Mouse (Mus musculus) thymus, postnatal 0 days (tissue): ENCODE data around the gene Rassf8. TPM values are rescaled to one million over a fixed set of nuclear protein-coding genes. Genes with fewer than 3 reads are reported as not detected.

Experiments used
- DNase-seq: peaks from one replicate; pipeline ENCODE4 v3.0.0-alpha.2; 2015; ENCODE audit warnings: low spot score
- polyA plus RNA-seq: library from polyadenylated mRNA; unstranded; fragments of >200 nt; fragmentation: Nextera tagmentation; extraction: Ambion mirVana; gene quantifications from 2 replicates; pipeline ENCODE4 v1.2.1, GENCODE M21; 2015

Rassf8 gene
- polyA plus RNA-seq, 1 experiment from 2014 or later, result 2.0 TPM

DNA sequence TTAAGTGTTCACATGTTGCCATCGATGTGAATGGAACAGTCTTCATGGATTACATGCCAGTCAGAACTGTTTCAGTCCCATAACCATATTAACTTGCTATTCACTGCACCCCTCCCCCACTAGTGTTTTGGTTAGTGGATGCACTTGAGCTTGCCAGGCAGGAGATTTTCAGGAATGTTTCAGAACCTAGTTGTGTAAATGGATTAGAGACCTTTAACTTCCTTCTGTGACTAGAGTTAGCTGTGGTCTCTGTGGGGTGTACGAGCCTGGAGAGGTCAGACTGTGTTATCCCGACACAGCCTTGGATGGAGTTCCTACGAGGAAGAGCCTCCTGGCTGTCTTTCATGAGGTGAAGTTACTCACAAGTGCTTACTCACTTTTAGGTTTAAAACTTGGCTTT, 29.7 kb downstream of the Rassf8 start:
- DNase-seq, result no peak

DNA sequence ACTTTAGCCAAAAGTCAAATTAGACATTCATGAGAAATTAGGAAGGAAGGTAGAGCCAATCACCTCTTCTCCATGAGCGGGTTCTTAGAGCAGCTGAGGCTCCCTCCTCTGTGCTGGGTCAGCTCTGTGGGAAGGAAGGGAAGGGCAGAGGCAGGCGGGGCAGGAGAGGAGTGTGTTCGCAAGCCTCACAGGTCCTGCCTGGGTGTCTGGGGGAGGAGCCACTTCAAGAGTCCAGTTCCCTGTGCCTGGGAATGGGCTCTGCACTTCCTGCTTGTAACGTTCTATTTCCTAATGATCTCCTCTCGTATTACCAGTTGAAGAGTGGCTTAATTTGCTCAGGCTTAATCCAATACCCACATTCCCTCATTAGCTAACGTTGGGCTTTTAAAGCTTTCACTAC, 32.8 kb downstream of the Rassf8 start:
- DNase-seq, result no peak

DNA sequence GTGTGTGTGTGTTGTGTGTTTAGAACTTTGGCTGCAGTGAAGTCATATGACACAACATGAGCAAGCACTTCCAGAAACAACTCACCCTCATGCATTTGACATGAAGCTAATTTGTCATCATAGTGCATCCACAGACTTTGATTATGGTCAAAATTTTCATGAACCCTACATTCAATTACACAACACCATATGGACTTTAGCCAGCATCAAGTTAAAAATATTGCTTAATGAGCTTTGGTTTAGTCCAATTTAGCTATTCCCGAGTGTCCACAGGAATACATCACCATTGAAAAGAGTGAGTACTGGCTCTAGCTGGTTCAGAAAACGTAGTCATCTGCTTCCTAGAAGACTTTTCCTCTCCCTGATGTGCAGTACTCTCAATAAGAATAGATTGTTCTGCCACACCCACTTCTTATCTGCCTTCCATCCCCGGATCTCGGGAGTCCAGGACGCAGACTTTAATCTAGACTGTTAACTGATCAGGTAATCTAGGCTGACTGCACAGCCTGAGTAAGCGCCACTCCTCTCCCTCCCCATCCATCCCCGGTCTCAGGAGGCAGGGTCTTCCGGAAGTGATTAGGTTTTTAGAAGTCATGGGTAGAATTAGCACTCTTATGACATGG, 33.7 kb downstream of the Rassf8 start:
- DNase-seq, result no peak

DNA sequence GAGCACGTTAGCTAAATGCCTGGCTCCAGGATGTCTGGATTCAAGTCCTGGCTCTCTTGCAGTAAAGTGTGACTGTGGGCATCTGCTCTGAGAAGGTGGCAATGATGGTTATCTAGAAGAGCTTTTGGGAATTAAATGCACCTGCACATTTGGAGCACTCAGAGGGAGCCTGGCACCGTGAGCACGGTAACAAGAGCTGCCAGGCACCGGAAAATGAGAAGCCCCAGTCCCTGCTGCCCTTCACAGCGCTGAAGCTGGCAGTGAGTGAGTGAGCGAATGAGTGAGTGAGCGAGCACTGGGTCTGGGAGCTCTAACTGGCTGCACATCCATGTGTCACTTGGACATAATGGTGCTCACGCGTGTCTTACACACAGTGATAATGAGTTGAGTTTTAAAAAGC, 34.7 kb downstream of the Rassf8 start:
- no peak for DNase-seq

DNA sequence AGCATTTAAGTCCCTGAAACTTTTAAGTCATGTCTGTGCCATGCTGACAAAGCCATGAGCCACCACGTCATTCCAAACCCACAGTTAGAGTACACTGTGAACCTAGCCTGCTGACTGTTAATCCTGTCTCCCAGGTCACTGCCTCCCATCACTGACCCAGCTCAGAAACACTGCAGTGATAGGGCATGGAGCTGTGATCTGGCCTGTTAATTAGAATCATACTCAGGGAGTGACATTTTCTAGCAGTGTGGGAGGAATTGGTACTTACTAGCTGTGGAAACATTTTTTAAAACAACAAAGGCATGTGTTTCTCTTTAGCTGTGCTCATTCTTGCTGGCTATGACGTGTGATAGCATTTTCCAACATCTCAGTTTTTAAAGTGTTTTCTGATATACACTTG, 35.4 kb downstream of the Rassf8 start:
- DNase-seq, result no peak

DNA sequence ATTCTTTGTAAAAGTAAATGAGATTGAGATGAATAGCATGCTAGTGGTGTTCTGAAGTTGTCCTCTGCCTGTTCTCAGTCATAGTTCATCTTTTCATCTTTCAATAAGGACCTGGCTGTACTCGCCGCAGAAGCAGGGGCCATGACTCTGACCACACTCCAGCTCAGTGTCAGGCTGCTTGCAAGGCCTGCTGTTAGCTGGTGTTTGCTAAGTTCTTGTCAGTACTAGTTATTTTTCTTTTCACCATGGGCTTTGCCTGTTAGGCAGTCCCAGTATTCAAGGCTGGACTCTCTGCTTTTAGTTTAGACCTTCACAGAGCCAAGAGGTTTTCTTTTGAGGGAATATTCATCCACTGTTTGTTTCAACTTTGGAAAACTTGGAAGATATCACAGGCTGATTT, 40.8 kb downstream of the Rassf8 start:
- no peak for DNase-seq

DNA sequence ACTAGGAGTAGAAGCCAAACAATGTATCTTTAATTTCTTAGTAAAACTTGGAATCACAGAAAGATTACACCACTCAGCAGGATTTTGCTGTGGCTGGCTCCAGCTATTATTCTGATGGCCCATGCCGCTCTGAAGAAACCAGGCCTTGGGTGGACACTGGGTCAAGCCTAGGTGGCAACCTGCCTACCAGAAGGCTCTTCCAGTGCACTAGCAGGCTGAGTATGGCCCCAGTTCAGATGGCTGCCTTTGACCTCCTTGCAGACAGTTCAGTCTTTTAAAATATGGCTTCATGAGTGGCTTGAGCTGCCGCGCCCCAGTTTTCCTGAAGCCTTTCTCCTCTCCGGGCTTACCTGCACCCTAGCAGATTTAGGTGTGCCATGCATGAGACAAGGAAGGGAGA, 43.2 kb downstream of the Rassf8 start:
- no peak for DNase-seq

DNA sequence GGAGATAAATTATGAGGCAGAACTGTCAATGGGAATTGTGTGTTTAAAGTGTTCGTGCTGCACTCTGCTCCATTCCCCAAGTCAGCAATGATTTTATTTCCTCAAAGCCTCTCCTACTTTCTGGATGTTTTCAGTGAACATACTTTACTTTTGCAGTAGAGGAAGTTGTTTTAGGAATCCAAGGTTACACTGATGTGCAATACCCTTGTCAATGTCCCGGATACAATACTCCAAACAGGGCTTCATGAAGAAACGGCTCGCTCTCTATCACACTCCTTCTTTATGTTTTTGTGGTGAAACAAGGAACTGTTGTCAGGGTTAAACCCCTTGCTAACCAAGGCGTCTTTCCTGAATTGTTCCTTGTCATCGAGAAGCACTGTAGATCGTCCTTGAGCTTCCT, 45.8 kb downstream of the Rassf8 start:
- DNase-seq, result no peak

DNA sequence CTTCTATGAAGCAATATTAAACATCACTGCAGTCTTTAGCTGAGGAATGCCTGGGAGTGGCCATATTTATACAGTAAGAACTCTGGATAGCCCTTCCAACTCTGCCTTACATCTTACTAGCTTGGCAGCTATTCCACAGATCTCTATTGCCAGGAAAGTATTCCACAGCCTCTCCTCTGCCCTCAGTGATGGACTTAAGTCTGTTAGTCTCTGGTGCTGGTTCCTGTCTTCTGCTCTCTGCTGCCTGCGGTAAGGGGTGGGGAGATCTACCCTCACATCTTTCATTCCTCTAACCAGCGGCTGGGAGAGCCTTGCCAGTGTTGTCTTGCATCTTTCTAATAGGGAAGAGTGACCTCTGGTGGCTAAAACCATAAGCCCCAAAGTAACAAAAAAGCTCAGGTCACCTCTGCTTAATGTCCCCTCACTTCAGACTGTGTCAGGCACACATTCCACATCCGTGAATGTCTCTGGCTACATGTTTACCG, 46.6 kb downstream of the Rassf8 start:
- peak; percentile 64 for DNase-seq

DNA sequence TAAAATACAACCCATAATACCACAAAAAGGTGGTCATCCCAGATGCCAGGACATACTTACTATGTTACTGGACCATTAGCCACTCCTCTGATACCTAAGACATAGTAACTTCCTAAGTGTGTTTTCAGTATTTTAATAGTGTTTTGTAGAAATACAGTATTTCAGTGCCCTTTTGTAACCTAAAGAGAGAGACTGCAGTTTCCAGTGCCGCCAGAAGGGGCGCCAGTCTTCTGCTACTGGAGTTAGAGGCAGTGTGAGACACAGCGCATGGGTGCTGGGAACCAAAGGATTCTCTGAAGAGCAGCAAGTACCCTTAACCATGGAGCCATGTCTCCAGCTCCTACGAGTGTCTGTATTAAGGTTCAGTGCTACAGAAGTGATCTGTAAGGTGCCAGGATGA, 48.1 kb downstream of the Rassf8 start:
- peak; percentile 34 for DNase-seq

DNA sequence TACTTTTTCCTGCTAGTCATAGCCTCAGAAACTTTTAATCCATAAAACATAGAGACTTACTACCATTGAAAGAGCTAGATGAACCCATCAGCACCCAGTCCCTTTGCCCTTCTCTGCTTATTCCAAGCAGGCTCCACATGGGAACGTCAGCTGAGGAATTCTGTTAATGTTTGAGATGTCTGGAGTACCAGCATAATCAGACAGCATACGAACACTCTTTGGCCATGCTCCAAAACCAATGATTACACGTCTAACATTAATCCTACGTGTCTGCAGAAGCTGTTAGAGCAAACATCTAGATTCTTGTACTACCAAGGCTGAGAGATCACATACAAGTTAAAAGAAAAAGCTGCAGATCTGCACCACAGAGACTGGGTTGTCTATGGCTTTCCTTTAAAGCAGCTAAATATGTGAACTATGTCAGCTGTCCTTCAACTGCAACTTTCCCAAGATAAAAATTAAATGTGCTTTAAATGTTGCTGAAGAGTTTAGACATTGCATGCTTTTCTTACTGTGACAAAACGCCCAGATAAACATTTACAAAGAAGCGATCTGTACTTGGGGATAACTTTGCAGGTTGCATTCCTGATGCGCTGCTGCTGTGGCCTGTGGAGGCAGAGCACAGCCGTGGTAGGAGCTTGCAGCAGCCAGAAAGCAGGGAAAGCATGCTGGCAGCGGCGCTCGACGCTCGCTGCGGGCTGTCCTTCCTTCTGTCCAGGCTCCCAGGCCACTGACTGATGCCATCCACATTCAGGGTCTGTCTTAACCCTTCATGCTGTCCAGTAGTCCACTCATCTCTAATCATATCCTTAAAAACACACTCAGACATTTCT, 49.9 kb downstream of the Rassf8 start:
- no peak for DNase-seq

DNA sequence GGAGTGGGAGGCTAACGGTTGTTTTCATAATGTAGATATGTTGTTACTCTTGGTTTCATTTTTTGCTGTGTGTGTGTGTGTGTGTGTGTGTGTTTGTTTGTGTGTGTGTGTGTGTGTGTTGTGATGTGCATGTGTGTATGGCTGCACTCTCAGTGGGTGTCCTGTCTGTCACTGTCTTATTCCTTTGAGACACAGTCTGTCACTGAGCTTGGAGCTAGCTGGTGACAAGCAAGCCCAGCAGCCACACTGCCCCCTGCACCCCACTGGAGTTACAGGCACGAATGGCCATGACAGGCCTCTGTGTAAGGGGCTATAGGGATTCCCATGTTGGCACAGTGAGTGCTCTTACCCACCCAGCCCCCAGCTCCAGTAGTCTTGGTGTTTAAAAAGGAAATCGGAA, 51.1 kb downstream of the Rassf8 start:
- no peak for DNase-seq

DNA sequence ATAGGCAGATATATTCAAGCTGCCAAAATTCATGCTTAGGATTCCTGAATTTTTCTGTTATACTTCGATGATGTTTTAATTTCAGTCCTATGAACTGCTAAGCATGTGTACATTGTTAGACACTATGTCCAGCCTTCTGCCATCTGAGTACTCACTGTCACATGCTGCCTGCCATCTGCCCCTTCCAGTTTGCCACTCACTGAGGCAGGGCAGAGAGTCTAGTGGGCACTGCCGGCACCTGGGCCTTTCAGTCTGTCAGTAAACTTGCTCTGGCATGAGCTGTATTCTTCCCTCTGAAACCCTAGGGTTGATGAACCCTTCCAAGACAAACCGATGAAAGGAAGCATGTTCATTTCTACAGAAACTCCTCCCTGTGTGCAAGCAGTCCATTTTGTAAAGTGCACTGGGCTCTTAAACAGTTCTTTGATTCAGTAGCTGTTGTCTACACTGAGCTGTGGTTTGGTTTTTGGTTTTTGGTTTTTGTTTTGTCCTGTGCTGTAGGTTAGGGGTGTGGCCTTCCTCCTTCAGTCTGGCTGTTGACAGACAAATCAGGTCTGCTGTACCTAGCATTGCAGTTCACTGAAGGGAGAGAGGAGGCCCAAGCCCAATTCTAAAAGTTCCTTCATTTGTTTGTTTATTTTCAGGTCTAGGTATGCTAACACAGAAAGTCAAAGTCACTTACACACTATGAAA, 55.4 kb downstream of the Rassf8 start:
- no peak for DNase-seq

DNA sequence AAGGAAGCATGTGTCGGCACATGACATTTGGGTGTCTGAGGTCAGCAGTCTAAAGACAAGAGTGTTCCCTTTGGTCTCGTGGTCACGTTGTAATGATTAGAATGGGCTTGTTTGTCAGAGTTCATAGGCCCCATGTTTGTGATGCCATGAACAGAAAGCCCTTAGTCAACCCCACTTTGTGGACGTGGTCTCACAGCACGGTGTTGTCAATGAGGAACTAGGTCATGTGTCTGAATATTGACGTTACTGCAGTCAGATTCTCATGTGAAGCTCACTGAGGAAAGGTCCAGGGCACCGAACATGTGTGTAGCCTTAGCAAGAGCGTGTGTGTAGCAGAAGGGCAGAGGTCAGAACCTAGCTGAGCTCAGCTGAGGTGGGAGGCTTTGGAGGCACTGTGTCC, 56.3 kb downstream of the Rassf8 start:
- no peak for DNase-seq

DNA sequence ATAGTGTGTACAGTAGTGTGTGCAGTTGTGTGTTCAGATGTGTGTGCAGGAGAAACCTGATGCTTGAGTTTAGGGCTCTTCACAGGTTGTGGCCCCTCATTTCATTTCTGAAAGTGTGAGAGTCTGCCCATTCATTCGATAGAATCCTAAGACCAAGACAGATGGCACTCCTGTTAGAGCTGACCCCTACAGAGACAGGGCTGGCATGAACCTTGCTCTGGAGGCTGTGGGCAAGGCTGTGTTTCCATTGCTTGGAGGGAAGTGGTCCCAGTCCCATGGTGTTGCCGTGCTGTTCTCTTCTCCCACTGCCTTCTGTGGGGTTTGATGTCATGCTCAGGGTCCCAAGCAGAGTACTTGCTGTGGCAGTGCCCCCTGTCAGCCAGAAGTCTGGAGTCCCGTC, 57.7 kb downstream of the Rassf8 start:
- DNase-seq, result no peak

DNA sequence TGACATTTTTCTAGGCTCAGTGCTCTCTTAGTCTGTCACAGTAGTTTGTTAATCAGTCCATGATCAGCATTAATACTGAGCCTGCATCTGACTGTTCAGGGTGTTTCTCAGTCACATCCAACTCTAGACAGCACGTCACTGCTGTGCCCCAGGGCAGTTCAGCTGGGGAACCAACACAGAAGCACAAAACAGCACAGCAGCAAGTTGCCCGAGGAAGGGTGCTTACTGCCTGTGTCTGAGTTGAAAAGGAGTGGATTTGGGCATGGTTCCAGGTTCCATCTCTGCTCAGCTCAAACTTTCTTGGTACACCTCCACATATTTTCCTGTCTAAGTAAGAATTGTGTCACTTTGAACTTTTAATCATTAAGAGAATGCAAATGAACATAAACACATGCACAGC, 60.2 kb downstream of the Rassf8 start:
- no peak for DNase-seq

DNA sequence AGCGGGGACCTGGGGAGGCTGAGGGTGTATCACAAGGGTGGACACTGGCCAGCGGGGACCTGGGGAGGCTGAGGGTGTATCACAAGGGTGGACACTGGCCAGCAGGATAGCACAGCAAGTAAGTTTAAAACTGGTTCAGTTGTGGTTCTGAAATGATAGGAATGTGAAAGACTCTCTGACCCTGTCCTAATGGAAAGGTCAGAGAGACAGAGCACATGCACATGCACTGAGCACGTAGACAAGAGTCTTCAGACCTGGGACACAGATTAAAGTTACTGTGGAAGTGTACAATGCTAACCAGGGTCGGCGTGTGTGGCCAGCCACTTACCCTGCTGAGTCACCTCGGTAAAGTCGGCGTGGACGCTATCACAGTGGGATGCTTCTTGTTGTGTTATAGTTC, 61.4 kb downstream of the Rassf8 start:
- DNase-seq, result no peak

DNA sequence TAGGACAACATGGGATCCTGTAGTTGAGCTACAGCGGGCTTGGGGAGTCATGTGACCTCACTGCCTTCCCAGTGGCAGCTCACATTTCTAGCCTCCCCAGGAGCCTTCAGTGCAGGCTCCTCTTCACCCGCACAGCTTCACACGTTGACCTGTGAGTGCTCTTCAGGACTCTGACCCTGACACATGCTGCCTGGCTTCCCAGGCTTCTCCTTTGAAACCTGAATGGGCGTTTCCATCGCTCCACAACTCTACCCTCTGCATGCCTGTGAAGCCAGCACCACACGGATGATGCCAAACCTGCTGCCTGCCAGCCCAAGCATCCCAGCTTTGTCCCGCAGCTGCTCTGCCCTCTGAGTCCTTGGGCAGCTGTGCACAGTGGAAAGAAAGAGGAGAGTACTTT, 63.0 kb downstream of the Rassf8 start:
- DNase-seq, result no peak

DNA sequence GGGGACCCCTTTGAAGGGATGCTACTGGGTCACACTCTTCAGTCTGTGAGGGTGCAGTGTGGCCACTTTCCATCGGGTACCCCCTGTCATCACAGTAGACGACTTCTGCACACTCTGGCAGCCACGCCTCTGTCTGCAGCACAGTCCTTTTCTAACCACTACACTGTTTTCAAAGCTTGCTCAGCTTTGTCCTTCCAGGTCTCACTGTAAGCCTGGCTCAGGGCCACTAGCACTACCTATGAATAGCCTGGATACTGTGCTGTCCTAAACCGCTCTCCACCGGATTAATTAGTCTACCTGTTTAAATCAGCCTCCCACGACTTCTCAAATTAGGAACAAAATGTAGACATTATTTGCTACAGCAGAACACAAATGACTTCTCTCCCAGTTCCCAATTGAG, 63.5 kb downstream of the Rassf8 start:
- no peak for DNase-seq

DNA sequence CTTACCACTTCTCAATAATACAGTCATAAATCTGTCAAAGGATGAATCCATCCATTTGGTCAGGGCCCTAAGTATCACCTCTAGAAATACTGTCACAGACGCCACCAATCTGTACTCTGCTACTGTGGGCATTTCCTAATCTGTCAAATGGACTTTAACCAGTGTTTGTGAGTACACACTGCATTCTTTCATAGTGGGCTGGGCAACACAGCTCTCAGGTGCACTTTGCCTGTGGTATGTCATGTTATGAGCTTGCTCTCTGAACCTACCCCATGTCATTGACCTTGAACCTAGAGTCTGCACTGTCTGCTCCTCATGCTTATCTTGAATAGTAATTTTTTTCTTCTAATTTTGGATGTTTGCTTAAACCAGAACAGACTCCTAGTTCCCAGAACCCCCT, 64.6 kb downstream of the Rassf8 start:
- DNase-seq, result no peak

DNA sequence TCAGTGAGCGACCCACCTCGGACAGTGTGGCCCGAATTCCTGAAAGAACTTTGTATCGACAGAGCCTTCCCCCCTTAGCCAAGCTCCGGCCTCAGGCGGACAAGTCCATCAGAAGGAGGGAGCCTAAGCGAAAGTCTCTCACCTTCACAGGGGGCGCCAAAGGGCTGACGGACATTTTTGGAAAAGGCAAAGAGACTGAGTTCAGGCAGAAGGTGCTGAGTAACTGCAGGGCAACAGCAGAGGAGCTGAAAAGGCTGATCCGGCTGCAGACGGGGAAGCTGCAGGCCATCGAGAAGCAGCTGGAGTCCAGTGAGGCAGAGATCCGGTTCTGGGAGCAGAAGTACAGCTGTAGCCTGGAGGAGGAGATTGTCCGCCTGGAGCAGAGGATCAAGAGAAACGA, 68.7 kb downstream of the Rassf8 start:
- no peak for DNase-seq

DNA sequence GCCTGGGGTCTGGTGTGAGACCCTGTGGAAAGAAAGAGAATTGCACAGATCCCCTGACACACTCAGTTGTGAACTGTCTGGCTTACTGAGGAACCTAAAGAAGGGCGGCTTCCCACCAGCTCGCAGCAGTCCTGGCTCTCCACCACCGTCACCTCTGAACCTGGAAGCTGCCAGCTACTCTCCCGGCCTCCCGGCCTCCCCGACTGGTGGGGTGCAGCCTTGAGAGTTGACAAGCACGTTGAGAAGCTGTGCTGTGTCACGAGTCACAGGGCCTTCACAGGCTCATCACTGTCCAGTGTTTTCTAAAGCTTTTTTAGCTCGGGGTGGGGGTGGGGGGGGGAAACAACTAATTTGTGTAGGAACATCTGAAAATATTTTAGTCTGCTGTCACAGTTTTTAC, 72.6 kb downstream of the Rassf8 start:
- no peak for DNase-seq

DNA sequence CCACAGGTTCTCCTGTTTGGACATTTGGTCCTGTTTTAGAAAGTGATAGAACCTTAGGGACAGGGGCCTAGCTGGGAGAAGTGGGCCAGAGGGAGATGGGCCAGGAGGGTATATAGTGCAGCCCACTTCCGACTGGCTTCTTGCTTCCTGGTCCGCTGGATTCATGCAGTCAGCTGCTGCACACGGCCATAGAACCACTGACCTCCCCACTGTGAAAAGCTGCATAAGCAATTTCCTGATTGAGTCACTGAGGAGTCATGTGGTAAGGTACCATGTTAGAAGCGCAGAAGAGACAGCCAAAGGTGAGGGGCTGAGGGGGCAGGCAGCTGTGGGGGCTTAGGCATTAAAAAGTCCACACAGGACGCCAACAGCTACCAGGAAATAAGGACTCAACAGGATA, 75.7 kb downstream of the Rassf8 start:
- DNase-seq, result no peak
